Mouse (Mus musculus): ENCODE data around the gene Vldlr.

DNA sequence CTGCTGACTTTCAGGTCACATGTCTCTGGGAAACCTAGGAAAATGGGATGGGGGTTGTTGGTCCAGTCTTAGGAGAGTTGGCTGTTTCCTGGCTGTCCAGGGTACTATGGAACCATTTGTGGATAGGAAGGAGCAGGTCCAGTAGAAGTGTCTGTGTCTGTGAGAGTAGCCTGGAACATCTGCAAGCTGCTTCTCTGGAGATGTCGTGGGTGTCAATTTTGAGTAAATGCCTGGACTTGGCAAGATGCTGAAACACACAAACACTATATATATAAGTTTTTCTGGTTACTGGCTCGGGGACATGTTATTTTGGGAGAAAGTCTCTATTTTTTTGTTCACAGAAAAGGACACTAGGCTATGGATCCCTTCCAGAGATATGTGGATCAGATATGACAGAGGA is 57.1 kb downstream of the Vldlr start:
- no peak for TF ChIP-seq HCFC1 (IDR thresholded peaks at IDR 0.05; ENCODE audit: borderline replicate concordance, insufficient read depth, low read length)
- TF ChIP-seq CHD2 (IDR thresholded peaks at IDR 0.05; ENCODE audit: low read depth, low read length): no peak

All from ES-E14 (cell line).